Mouse (Mus musculus) heart, adult 2 months (tissue): ENCODE measurements around the gene Polr3h. TPM values are rescaled to one million over a fixed set of nuclear protein-coding genes. Genes with fewer than 3 reads are reported as not detected.

Experiments
- DNase-seq, 2 experiments: peaks; one replicate each; pipeline ENCODE4 v3.0.0; 2021
- H3K27ac ChIP-seq: fragments of 200-600 bp; 2 replicates; pipeline ENCODE4 v1.8.1; 2022
- H3K27me3 ChIP-seq: fragments of 200-500 bp; 2 replicates; pipeline ENCODE4 v1.6.1; 2012; ENCODE audit warnings: mild to moderate bottlenecking, low read length, inconsistent platforms, mixed read lengths; ENCODE audit not compliant: control insufficient read depth, insufficient read depth
- H3K36me3 ChIP-seq: fragments of 200-500 bp; 2 replicates; pipeline ENCODE4 v1.6.1; 2012; ENCODE audit warnings: low read length, inconsistent platforms; ENCODE audit not compliant: control insufficient read depth, insufficient read depth
- H3K4me1 ChIP-seq: fragments of 200-500 bp; 2 replicates; pipeline ENCODE4 v1.6.1; 2011; ENCODE audit warnings: low read length; ENCODE audit not compliant: control insufficient read depth, insufficient read depth
- H3K4me3 ChIP-seq: fragments of 200-600 bp; 2 replicates; pipeline ENCODE4 v1.8.1; 2022
- H3K79me2 ChIP-seq: fragments of 200-500 bp; replicated peaks from 2 replicates; pipeline ENCODE4 v1.6.1; 2012; ENCODE audit warnings: mild to moderate bottlenecking, inconsistent platforms, low read length, moderate library complexity, mixed read lengths; ENCODE audit not compliant: control insufficient read depth, insufficient read depth
- H3K9ac ChIP-seq: fragments of 200-500 bp; 2 replicates; pipeline ENCODE4 v1.6.1; 2012; ENCODE audit warnings: low read depth, mild to moderate bottlenecking, control low read depth, inconsistent platforms, low read length, mixed read lengths
- CTCF ChIP-seq: fragments of 200-600 bp; IDR thresholded peaks from 2 replicates; pipeline ENCODE4 v1.8.1; 2022; ENCODE audit warnings: antibody characterized with exemption, mild to moderate bottlenecking, moderate library complexity
- EP300 ChIP-seq: fragments of 200-500 bp; IDR thresholded peaks from 2 replicates; pipeline ENCODE4 v1.6.1; 2011; ENCODE audit warnings: low read depth, low read length, control low read depth; ENCODE audit not compliant: insufficient read depth
- POLR2A ChIP-seq: fragments of 200-500 bp; IDR thresholded peaks from 2 replicates; pipeline ENCODE4 v1.6.1; 2011; ENCODE audit warnings: mild to moderate bottlenecking, low read depth, low read length, control low read depth; ENCODE audit not compliant: insufficient read depth
- WGBS: fragments of 180-500 bp; shearing (Covaris S2); methylation state at CpG from one replicate; pipeline ENCODE4 v1.1.7; 2018; 5-methylcytosine and 5-hydroxymethylcytosine counted together
- intact Hi-C: fragments of 180-260 bp; cut with DNase I; formaldehyde crosslinking; loops from one replicate; pipeline ENCODE4 v1.15.1; 2025
- polyA plus RNA-seq: library from polyadenylated mRNA; depleted of rRNA; stranded (reverse); fragments of >200 nt; gene quantifications from 2 replicates; pipeline ENCODE4 v1.2.3, GENCODE M21; 2012; rRNA removed
- total RNA-seq, 2 experiments: library from RNA; stranded (reverse); gene quantifications; 2 replicates each; pipeline ENCODE4 v1.2.3; 2021

Polr3h gene
- total and polyA plus RNA-seq, 3 experiments: 5.9 to 8.1 (median 7.2) TPM

DNA sequence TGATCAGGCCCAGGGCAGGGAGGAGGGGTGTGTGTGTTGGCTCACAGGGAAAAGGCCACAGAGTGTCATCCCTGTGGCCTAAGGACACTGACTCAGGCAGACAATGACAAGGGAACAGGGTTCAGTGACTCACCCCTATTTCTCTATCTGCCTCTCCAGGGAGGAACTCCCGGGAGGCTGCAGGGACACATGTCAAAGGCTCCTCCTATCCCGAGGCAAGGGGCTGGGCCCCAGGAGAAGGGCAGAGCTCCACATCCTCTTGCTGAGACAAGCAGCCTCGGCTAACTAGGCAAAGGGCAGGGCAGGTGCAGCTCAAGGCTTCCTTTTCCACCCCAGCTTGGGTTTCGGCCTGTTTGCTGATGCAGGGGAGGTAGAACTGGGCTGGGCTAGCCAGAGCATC lies 80.3 kb downstream of the Polr3h start:
- H3K9ac ChIP-seq: peak overlapping the region; percentile 14; the same call in 1 of the 2 replicates
- TF ChIP-seq POLR2A (peak; percentile 71), CTCF (no peak), EP300 (0 out of 2 replicates have a peak, but pooled peaks have one; percentile 68)
- H3K4me1 ChIP-seq: peaks cover 14% of the 10 kb centered on the region
- peak; percentile 72 to 85 for DNase-seq
- no peak overlapping the region for H3K4me3 ChIP-seq
- no peaks in the 10 kb centered on the region; the same call in 1 of the 2 replicates for H3K79me2 ChIP-seq
- H3K27me3 ChIP-seq: no peaks in the 10 kb centered on the region
- peak overlapping the region; percentile 49 for H3K27ac ChIP-seq
- H3K36me3 ChIP-seq: peaks cover 18% of the 10 kb centered on the region
- intact Hi-C loops: no loop called here
- 16% methylated on average over 4 of the region's 4 CpGs for WGBS

DNA sequence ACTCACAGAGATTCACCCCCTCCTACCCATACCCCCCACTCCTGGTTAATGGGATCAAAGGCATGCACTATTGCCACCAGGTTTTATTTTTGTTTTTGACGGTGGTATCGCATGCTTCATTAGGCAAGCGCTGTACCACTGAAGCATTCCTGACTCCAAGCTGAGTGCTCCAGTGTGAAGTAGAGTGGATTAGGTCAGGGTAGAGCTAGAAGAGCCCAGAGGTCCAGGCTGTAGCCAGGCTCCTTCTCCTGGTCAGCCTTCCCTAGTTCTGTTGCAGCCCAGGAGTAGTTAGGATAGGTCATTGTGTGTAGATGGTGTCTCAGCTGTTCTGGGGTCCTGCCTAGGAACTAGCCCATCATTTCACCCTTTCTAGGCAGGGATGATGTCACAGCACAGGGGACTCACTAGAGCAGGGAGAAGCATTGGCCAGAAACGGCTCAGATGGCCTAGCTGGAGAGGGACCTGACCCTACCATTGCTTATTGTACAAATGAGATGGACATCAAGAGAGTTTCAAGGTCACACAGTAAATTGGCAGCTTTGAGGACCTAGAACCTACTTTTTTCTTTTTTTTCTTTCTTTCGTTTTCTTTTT lies 80.9 kb downstream of the Polr3h start:
- Histone ChIP-seq H3K79me2 (no peaks in the 10 kb centered on the region), H3K36me3 (peaks cover 14% of the 10 kb centered on the region), H3K9ac (0 out of 2 replicates have a peak overlapping the region, but pooled peaks have one; percentile 6), H3K4me3 (no peak overlapping the region), H3K4me1 (peaks cover 14% of the 10 kb centered on the region), H3K27me3 (no peaks in the 10 kb centered on the region), H3K27ac (peak overlapping the region; percentile 49)
- intact Hi-C loops: no loop called here
- TF ChIP-seq CTCF: no peak
- no peak for TF ChIP-seq EP300
- no peak for TF ChIP-seq POLR2A
- 68% methylated on average over 5 of the region's 5 CpGs for WGBS
- no peak for DNase-seq

DNA sequence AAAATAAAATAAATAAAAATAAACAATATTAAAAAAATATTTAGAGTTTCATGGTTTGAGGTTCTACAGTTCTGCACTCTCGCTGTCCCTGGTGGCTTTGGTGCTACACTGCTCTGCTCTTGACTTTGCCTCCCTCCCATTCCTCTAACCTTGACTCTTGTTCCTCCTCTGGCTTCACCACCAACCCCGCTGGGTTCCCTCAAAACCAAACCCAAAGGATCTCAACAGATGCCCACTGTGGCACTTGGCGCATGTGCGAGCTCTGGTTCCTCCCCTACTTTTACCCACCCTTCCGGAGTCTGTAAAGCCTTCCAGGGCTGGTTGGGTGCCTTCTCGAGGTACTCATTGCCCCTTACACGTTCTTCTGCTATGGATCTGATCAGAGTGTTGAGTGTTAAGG lies 83.8 kb downstream of the Polr3h start:
- no peak overlapping the region for H3K4me3 ChIP-seq
- H3K27me3 ChIP-seq: no peaks in the 10 kb centered on the region
- no peak overlapping the region for H3K27ac ChIP-seq
- intact Hi-C loops: no loop called here
- no peak for DNase-seq
- peaks cover 19% of the 10 kb centered on the region for H3K4me1 ChIP-seq
- TF ChIP-seq POLR2A (no peak), CTCF (no peak), EP300 (no peak)
- H3K79me2 ChIP-seq: no peaks in the 10 kb centered on the region
- WGBS: 87% methylated on average over 7 of the region's 7 CpGs
- no peaks in the 10 kb centered on the region for H3K36me3 ChIP-seq
- no peak overlapping the region for H3K9ac ChIP-seq

DNA sequence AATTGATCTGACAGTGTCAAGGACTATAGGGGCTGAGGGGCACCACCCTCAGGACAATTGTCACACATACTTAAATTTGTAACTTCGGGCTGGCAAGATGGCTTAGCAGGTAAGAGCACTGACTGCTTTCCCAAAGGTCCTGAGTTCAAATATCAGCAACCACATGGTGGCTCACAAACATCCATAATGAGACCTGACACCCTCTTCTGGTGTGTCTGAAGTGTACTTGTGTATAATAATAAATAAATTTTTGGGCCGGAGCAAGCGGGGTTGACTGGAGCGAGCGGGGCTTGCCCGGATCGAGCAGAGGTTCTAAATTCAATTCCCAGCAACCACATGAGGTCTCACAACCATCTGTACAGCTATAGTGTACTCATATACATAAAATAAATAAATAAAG lies 85.7 kb downstream of the Polr3h start:
- TF ChIP-seq CTCF (no peak), EP300 (no peak), POLR2A (no peak)
- intact Hi-C loops: no loop called here
- Histone ChIP-seq H3K4me3 (no peak overlapping the region), H3K9ac (peak overlapping the region; percentile 39), H3K27me3 (no peaks in the 10 kb centered on the region), H3K36me3 (no peaks in the 10 kb centered on the region), H3K4me1 (peaks cover 21% of the 10 kb centered on the region), H3K79me2 (no peaks in the 10 kb centered on the region), H3K27ac (peak overlapping the region; percentile 97)
- no peak for DNase-seq
- 77% methylated on average over 7 of the region's 7 CpGs for WGBS

DNA sequence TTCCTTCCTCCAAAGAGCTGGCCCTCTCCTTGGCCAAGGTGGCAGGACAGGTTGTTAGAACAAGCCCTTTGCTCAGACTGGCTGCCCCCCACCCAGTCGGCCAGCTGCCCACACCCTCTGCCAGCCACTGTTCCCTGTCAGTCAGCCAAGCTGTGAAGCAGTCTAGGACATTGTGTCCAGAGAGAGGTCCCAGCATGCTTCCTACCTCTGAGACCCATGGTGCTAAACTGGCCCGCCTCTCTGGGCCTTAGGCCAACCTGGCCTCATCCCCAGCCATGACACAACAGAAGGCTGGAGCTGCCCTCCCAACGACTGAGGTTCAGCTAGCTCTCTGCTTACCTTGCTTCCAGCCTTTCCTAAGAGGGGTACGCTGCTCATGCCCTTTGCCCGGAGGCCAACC lies 86.4 kb downstream of the Polr3h start:
- peak overlapping the region; percentile 39 for H3K9ac ChIP-seq
- no peak overlapping the region for H3K4me3 ChIP-seq
- peak; percentile 91 to 93 for DNase-seq
- 20% methylated on average over 5 of the region's 5 CpGs for WGBS
- intact Hi-C loops: no loop called here
- H3K4me1 ChIP-seq: peaks cover 22% of the 10 kb centered on the region
- H3K27ac ChIP-seq: peak overlapping the region; percentile 97
- no peaks in the 10 kb centered on the region for H3K79me2 ChIP-seq
- no peaks in the 10 kb centered on the region for H3K36me3 ChIP-seq
- TF ChIP-seq EP300: peak; percentile 100
- TF ChIP-seq CTCF: no peak
- peak; percentile 84 for TF ChIP-seq POLR2A
- H3K27me3 ChIP-seq: no peaks in the 10 kb centered on the region

DNA sequence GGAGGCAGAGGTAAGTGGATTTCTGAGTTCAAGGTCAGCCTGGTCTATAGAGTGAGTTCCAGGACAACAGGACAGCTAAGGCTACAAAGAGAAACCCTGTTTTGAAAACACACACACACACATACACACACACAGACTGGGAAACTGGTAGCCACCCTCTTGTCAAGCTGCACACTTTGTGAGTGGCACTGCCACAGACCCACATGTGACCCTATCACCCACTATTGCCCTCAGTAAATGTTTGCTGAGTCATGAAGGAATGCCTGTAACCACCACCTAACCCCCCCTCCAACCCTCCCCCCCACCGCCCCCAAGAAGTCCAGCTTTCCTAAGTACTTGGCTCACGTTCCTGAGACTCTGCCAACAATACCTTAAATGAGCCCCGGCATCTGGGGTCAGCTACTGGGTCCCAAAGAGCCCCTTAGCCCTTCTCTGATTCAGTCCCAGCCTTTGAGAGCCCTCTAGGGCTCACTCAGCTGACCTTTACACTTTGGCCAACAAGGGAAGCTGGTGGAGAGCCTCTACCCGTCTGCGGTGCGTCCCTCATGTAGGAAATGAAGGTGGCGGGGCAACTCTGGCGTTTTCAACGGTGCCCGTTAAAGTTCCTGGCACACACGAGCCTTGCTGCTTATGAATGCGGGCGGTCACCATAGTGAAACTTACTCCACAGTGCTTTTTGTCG lies 87.3 kb downstream of the Polr3h start:
- H3K27me3 ChIP-seq: no peaks in the 10 kb centered on the region
- TF ChIP-seq CTCF (no peak), POLR2A (peak; percentile 16; the same call in 1 of the 2 replicates), EP300 (peak; percentile 91)
- DNase-seq: peak; percentile 48 to 54
- H3K4me1 ChIP-seq: peaks cover 25% of the 10 kb centered on the region
- 40% methylated on average over 14 of the region's 14 CpGs for WGBS
- H3K79me2 ChIP-seq: no peaks in the 10 kb centered on the region
- no peak overlapping the region for H3K4me3 ChIP-seq
- peak overlapping the region; percentile 97 for H3K27ac ChIP-seq
- no peak overlapping the region for H3K9ac ChIP-seq
- H3K36me3 ChIP-seq: no peaks in the 10 kb centered on the region
- intact Hi-C loops: no loop called here

Other genes with a start within 250 kb of the Polr3h start
- gene Chadl, start 229.0 kb downstream of the Polr3h start, total RNA-seq: 1 to 10 TPM; 1.6 to 1.7 TPM
- 1.6 and 2.8 TPM in 2 replicates for gene Chadl, start 229.0 kb downstream of the Polr3h start, polyA plus RNA-seq
- 10 to 100 TPM; 65.5 to 74.9 TPM for gene Zc3h7b, start 181.2 kb downstream of the Polr3h start, total RNA-seq
- 30.9 and 35.9 TPM in 2 replicates for gene Zc3h7b, start 181.2 kb downstream of the Polr3h start, polyA plus RNA-seq
- 10 to 100 TPM; 25.7 to 27.3 TPM for gene Rangap1, start 180.7 kb downstream of the Polr3h start, total RNA-seq
- 14.1 and 19.1 TPM in 2 replicates for gene Rangap1, start 180.7 kb downstream of the Polr3h start, polyA plus RNA-seq
- gene Tef, start 123.8 kb downstream of the Polr3h start, total RNA-seq: 100 to 1,000 TPM in 1 of 2 experiments, 10 to 100 TPM in 1; 46.7 to 127 TPM
- 76.7 and 100 TPM in 2 replicates for gene Tef, start 123.8 kb downstream of the Polr3h start, polyA plus RNA-seq
- gene Tob2, start 67.4 kb downstream of the Polr3h start, total RNA-seq: 100 to 1,000 TPM; 101 to 114 TPM
- gene Tob2, start 67.4 kb downstream of the Polr3h start, polyA plus RNA-seq: 39.4 and 49.7 TPM in 2 replicates
- 10 to 100 TPM; 30.2 to 36.5 TPM for gene Phf5a, start 54.3 kb downstream of the Polr3h start, total RNA-seq
- 30.2 and 39.1 TPM in 2 replicates for gene Phf5a, start 54.3 kb downstream of the Polr3h start, polyA plus RNA-seq
- gene Aco2, start 53.9 kb downstream of the Polr3h start, total RNA-seq: 1,000 to 10,000 TPM; 1,810 to 2,215 TPM
- gene Aco2, start 53.9 kb downstream of the Polr3h start, polyA plus RNA-seq: 2,076 and 2,628 TPM in 2 replicates
- gene Csdc2, start 10.5 kb upstream of the Polr3h start, total RNA-seq: 10 to 100 TPM; 66.1 to 92.7 TPM
- gene Csdc2, start 10.5 kb upstream of the Polr3h start, polyA plus RNA-seq: 85.7 and 111 TPM in 2 replicates
- 10 to 100 TPM; 22.0 to 26.7 TPM for gene Pmm1, start 34.7 kb upstream of the Polr3h start, total RNA-seq
- gene Pmm1, start 34.7 kb upstream of the Polr3h start, polyA plus RNA-seq: 27.7 and 34.4 TPM in 2 replicates
- gene 1700029P11Rik, start 54.3 kb upstream of the Polr3h start, total RNA-seq: not detected
- not detected in 2 replicates for gene 1700029P11Rik, start 54.3 kb upstream of the Polr3h start, polyA plus RNA-seq
- gene Xrcc6, start 61.6 kb upstream of the Polr3h start, total RNA-seq: 10 to 100 TPM; 18.9 to 24.3 TPM
- gene Xrcc6, start 61.6 kb upstream of the Polr3h start, polyA plus RNA-seq: 18.6 and 20.3 TPM in 2 replicates
- 10 to 100 TPM; 21.4 to 27.7 TPM for gene Desi1, start 107.6 kb upstream of the Polr3h start, total RNA-seq
- gene Desi1, start 107.6 kb upstream of the Polr3h start, polyA plus RNA-seq: 20.1 and 23.1 TPM in 2 replicates
- gene Snu13, start 121.4 kb upstream of the Polr3h start, total RNA-seq: 10 to 100 TPM; 49.5 to 52.7 TPM
- gene Snu13, start 121.4 kb upstream of the Polr3h start, polyA plus RNA-seq: 49.5 and 66.6 TPM in 2 replicates
- not detected for gene 4930407I10Rik, start 132.9 kb upstream of the Polr3h start, total RNA-seq
- not detected in 2 replicates for gene 4930407I10Rik, start 132.9 kb upstream of the Polr3h start, polyA plus RNA-seq
- gene Mei1, start 143.8 kb upstream of the Polr3h start, total RNA-seq: not detected
- gene Mei1, start 143.8 kb upstream of the Polr3h start, polyA plus RNA-seq: not detected in 2 replicates
- gene Ccdc134, start 201.7 kb upstream of the Polr3h start, total RNA-seq: 1 to 10 TPM; 3.9 to 4.0 TPM
- 4.8 and 6.6 TPM in 2 replicates for gene Ccdc134, start 201.7 kb upstream of the Polr3h start, polyA plus RNA-seq
- gene Srebf2, start 220.9 kb upstream of the Polr3h start, total RNA-seq: 10 to 100 TPM; 22.4 to 24.2 TPM
- gene Srebf2, start 220.9 kb upstream of the Polr3h start, polyA plus RNA-seq: 33.3 and 45.3 TPM in 2 replicates